In genomic region chr16:11066029-11066832, GRCm38 (mm10) we compare ENCODE assay signal across 8 mouse cellular contexts. TPM values are rescaled to one million over a fixed set of nuclear protein-coding genes. Genes with fewer than 3 reads are reported as not detected.
DNase-seq lines count a peak whose midpoint lies in the region; ATAC-seq lines count a peak whose summit lies in the region.

Gene Litaf (minus strand): TSS chr16:11066157.

- H3K4me2 ChIP-seq in heart, embryonic 13.5 days: peak within 1 kb of the TSS; percentile 76
- H3K4me2 ChIP-seq in liver, embryonic 12.5 days: peak within 1 kb of the TSS; percentile 96
- peak within 1 kb of the TSS; percentile 69 for H3K4me2 ChIP-seq in stomach, embryonic 15.5 days

- peaks cover 43% of the 10 kb centered on the region for H3K4me1 ChIP-seq in brown adipose tissue, adult 24 weeks (ENCODE audit: control insufficient read depth, insufficient read depth, insufficient read length, low read length)
- peaks cover 81% of the 10 kb centered on the region for H3K4me1 ChIP-seq in heart, embryonic 13.5 days
- peaks cover 46% of the 10 kb centered on the region for H3K4me1 ChIP-seq in liver, embryonic 12.5 days
- peaks cover 50% of the 10 kb centered on the region for H3K4me1 ChIP-seq in stomach, embryonic 15.5 days

- H3K36me3 ChIP-seq in heart, embryonic 13.5 days: peaks cover 5% of the 10 kb centered on the region
- H3K36me3 ChIP-seq in liver, embryonic 12.5 days: no peaks in the 10 kb centered on the region
- H3K36me3 ChIP-seq in stomach, embryonic 15.5 days: no peaks in the 10 kb centered on the region

- peak within 1 kb of the TSS; percentile 94 for H3K9ac ChIP-seq in heart, embryonic 13.5 days
- peak within 1 kb of the TSS; percentile 68 for H3K9ac ChIP-seq in liver, embryonic 12.5 days
- peak within 1 kb of the TSS; percentile 86 for H3K9ac ChIP-seq in stomach, embryonic 15.5 days

- under 1% methylated on average over 78 of the region's 78 CpGs for WGBS in heart, embryonic 13.5 days
- WGBS in liver, embryonic 12.5 days (ENCODE audit: insufficient replicate concordance): under 1% methylated on average over 77 of the region's 78 CpGs
- under 1% methylated on average over 78 of the region's 78 CpGs for WGBS in stomach, embryonic 15.5 days

- H3K9me3 ChIP-seq in heart, embryonic 13.5 days: no peaks in the 10 kb centered on the region
- H3K9me3 ChIP-seq in liver, embryonic 12.5 days (replicated peaks): no peaks in the 10 kb centered on the region
- no peaks in the 10 kb centered on the region for H3K9me3 ChIP-seq in stomach, embryonic 15.5 days

- DNase-seq in CD4-positive, CD25-positive, alpha-beta regulatory T cell, adult 2 months (ENCODE audit: low read depth, low spot score): peak; percentile 99
- peak; percentile 43 for DNase-seq in fat pad, adult 2 months (ENCODE audit: extremely low read depth, low read depth, low spot score)
- DNase-seq in kidney, postnatal 10 days: peak; percentile 99
- DNase-seq in natural killer cell, adult 2 months (ENCODE audit: low spot score in 2 of 2): peak; percentile 88 to 96

- H3K27me3 ChIP-seq in heart, embryonic 13.5 days (replicated peaks): no peaks in the 10 kb centered on the region
- peaks cover 53% of the 10 kb centered on the region for H3K27me3 ChIP-seq in liver, embryonic 12.5 days (replicated peaks)
- H3K27me3 ChIP-seq in stomach, embryonic 15.5 days (replicated peaks): no peaks in the 10 kb centered on the region

- peak within 1 kb of the TSS; percentile 71 for H3K27ac ChIP-seq in brown adipose tissue, adult 24 weeks (replicated peaks; ENCODE audit: low read depth, low read length)
- peak within 1 kb of the TSS; percentile 94 for H3K27ac ChIP-seq in heart, embryonic 13.5 days (replicated peaks)
- H3K27ac ChIP-seq in liver, embryonic 12.5 days: peak within 1 kb of the TSS; percentile 62
- H3K27ac ChIP-seq in stomach, embryonic 15.5 days: peak within 1 kb of the TSS; percentile 91

- ATAC-seq in heart, embryonic 13.5 days (ENCODE audit: extremely low read depth, insufficient number of reproducible peaks, low FRiP score, low TSS enrichment): peak; percentile 90
- ATAC-seq in liver, embryonic 12.5 days: peak; percentile 96
- peak; percentile 97 for ATAC-seq in stomach, embryonic 15.5 days (ENCODE audit: insufficient read depth, low FRiP score, low read depth)

- H3K4me3 ChIP-seq in brown adipose tissue, adult 24 weeks (ENCODE audit: insufficient read depth, low read depth, low read length): peak within 1 kb of the TSS; percentile 81
- peak within 1 kb of the TSS; percentile 89 for H3K4me3 ChIP-seq in heart, embryonic 13.5 days
- peak within 1 kb of the TSS; percentile 66 for H3K4me3 ChIP-seq in liver, embryonic 12.5 days
- peak within 1 kb of the TSS; percentile 88 for H3K4me3 ChIP-seq in stomach, embryonic 15.5 days (replicated peaks)

RNA-seq across cellular contexts. Expression of gene Litaf, which starts in this region (rescaled TPM):
- polyA plus RNA-seq in brown adipose tissue, adult 24 weeks (2012; ENCODE audit: insufficient read depth, insufficient read length, missing spikeins): 15.6 and 17.6 TPM in 2 replicates
- 66.2 and 70.0 TPM in 2 replicates for polyA plus RNA-seq in heart, embryonic 13.5 days (2015; fragmentation: Nextera tagmentation; extraction: Ambion mirVana)
- polyA plus RNA-seq in liver, embryonic 12.5 days (2016; fragmentation: Nextera tagmentation; extraction: Ambion mirVana): 31.7 and 34.8 TPM in 2 replicates
- 96.0 and 100 TPM in 2 replicates for polyA plus RNA-seq in stomach, embryonic 15.5 days (2015; fragmentation: Nextera tagmentation; extraction: Ambion mirVana)

Comparison
In these comparisons a context has a peak if more than half of its experiments do, and no peak if none do; other contexts are left out.
1. Peak in every context shown above with its lines: DNase-seq, ATAC-seq, H3K4me3 ChIP-seq and H3K27ac ChIP-seq.
2. DNase-seq: peak in every context shown above with its lines; median percentile 99 in CD4-positive, CD25-positive, alpha-beta regulatory T cell, adult 2 months; 99 in kidney, postnatal 10 days; 92 in natural killer cell, adult 2 months; 43 in fat pad, adult 2 months.